ENCODE assay signal across 18 mouse cellular contexts in the genomic region with DNA sequence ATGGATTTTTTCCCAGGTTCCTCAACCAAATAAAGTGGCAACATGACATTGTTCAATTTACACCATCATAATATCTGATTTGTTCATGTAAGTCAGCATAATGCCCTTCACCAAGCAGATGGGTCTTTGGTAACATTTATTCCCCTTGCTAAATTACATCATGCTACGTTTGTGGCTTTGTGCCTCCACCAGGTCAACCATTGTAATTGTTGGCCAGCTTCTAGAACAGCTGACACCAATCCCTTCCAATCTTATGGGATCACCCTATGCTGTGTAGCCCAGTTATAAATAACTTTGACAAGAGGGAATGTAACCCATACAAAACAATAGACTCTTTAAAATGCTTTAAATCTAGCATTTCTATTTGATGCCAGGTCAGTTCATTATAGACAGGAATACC. TPM values are rescaled to one million over a fixed set of nuclear protein-coding genes. Genes with fewer than 3 reads are reported as not detected.
A peak's percentile ranks its signal among the peaks of the same experiment; 100 is the strongest.
DNase-seq lines count a peak whose midpoint lies in the region.
"Had no signal": no experiment of that assay in that cellular context is flagged by ENCODE, and none has a peak within 500 bp of the region (broad histone marks: within the 10 kb centered on the region; RNA-seq: fewer than 3 reads in every experiment).

No protein-coding gene starts in this region.

- peak; percentile 33 to 34 for DNase-seq in cerebellum, postnatal 14 days
- DNase-seq in cerebellum, adult 9-10 months, result no peak
- DNase-seq in 3T3-L1 (ENCODE audit: low read depth, low spot score) (peak; percentile 36), adipocyte (ENCODE audit: low spot score) (peak; percentile 39)
- DNase-seq in Muller cell, postnatal 12 days (ENCODE audit: inconsistent ontology term), result peak; percentile 48
- no peak for DNase-seq in heart, adult 9 months (ENCODE audit: low spot score in 2 of 2)
- DNase-seq in frontal cortex, adult 2 months (ENCODE audit: extremely low spot score in 1 of 2, low spot score in 1 of 2), result no peak
- DNase-seq in right cerebral cortex, postnatal 14 days, result no peak
- DNase-seq: adrenal gland, adult 2 months; adrenal gland, postnatal 10 days; adrenal gland, postnatal 25 days; B cell, adult 2 months; cerebellum, adult 11 months; cerebellum, adult 18-20 months; cerebellum, adult 8-10 months; cerebellum, postnatal 36 days; embryo, embryonic 11 days; forebrain, postnatal 0 days had no signal

RNA-seq across cellular contexts. Expression of a gene that starts 22.3 kb away (rescaled TPM):
- 55.5 and 62.9 TPM in 2 replicates for polyA plus RNA-seq in frontal cortex, adult 2 months (2012; rRNA removed)

Comparison
In these comparisons a context has a peak if more than half of its experiments do, and no peak if none do; other contexts are left out.
1. DNase-seq: peak in cerebellum, postnatal 14 days (2 of 2), 3T3-L1 (single experiment), Muller cell, postnatal 12 days (single experiment) and adipocyte (single experiment); none in cerebellum, adult 9-10 months (single experiment), heart, adult 9 months (0 of 2), frontal cortex, adult 2 months (0 of 2) and right cerebral cortex, postnatal 14 days (single experiment).